Mouse (Mus musculus) hematopoietic multipotent progenitor cell, adult 10-12 weeks (in vitro differentiated cells): ENCODE results near the gene Chp1. TPM values are rescaled to one million over a fixed set of nuclear protein-coding genes. Genes with fewer than 3 reads are reported as not detected.

Source experiments
- polyA plus RNA-seq: library from polyadenylated mRNA; stranded (reverse); fragments of >175 nt; gene quantifications from 2 replicates; pipeline ENCODE4 v1.2.3, GENCODE M21; 2012; ENCODE audit warnings: low replicate concordance

Gene Chp1
- 15.1 and 19.1 TPM in 2 replicates for polyA plus RNA-seq

DNA sequence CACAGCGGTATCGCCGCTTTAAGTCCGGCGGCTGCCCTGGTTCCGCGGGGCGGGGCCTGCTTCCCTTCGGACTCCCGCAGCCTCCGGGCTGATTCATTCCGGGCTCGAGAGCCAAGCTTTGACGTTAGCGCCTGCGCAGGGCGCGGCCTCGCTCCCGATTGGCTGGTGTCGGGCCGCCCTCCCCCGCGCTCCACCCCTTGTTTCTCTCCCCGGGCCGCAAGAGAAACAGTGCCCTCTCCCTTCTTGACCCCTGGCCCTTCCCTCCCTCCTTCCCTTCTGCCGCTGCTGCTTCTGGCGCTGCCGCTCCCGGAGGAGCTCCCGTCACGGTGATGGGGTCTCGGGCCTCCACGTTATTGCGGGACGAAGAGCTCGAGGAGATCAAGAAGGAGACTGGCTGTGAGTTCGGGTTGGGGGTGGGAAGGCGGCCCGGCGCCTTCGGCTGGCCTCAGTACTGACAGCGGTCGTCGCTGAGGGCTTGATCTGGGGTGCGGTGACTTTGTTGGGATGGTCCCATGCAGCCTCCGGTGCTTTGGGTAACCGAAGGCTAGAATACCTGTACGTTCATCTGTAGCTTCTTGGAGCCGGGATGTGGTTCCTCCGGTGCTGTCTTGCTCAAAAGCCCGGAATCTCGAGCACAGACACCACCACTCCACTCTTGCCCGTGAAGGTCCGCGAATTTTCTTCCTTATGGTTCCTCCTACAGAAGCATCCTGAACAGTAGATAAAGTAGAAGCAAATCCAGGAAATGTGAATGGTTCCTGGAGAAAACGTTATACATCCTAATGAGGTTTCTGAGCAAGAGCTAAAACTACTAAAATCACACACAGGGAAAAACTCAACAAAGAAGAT, at the start of gene Chp1, which contains the start of gene Exd1:
TSS of gene Chp1 (plus strand) at position 176 of the 849 bp plus-strand sequence.
TSS of gene Exd1 (minus strand) at position 106 of the 849 bp plus-strand sequence.

DNA sequence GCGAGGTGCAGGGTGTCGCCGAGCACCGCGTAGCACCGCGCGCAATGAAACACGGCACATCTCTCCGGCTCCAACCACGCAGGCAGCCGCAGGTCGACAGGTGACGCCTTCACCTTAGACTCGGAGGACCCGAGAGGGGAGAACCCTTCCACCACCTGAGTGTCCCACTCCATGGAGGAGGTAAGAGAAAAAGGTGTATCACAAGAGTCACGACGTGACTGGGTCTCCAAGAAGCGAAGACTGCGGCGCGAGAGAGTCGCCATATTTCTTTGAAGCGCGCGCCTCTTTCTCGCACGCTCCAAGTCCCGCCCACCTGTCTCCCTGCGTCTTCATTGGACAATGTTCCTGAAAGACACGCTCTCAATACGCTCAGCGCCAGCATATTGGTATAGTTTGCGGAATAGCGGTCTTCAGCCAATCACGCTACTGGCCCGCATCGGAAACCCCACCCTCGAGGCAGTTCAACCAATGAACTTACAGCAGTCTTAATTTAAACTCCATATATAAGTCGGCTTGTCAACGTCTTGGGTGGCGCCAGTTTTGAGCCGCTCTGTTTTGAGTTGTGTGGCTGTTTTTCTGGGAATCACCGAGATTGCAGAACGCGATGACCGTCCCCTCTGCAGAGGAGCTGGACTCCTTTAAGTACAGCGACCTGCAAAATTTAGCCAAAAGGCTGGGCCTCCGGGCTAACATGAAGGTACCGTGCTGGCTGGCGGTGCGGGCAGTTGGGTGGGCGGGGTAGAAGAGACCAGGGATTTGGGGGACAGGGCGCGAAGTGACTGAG, 70.9 kb downstream of the Chp1 start, which contains the start of the genes Nusap1 and Oip5:
TSS of gene Nusap1 (plus strand) at position 100 of the 784 bp plus-strand sequence.
TSS of gene Oip5 (minus strand) at position 271 of the 784 bp plus-strand sequence.

Other genes with a start within 250 kb of the Chp1 start
- 0.52 and 0.73 TPM in 2 replicates for gene Dll4, start 221.9 kb upstream of the Chp1 start, polyA plus RNA-seq
- gene Chac1, start 196.5 kb upstream of the Chp1 start, polyA plus RNA-seq = 1.6 and 4.9 TPM in 2 replicates
- 7.3 and 12.5 TPM in 2 replicates for gene Ino80, start 70.0 kb upstream of the Chp1 start, polyA plus RNA-seq
- gene Exd1, start 70 bp upstream of the Chp1 start, polyA plus RNA-seq = 0.13 and 0.29 TPM in 2 replicates
- 0.36 and 2.3 TPM in 2 replicates for gene Nusap1, start 70.6 kb downstream of the Chp1 start, polyA plus RNA-seq
- gene Oip5, start 70.8 kb downstream of the Chp1 start, polyA plus RNA-seq = 1.5 and 7.0 TPM in 2 replicates
- 2.4 and 3.9 TPM in 2 replicates for gene Ndufaf1, start 115.1 kb downstream of the Chp1 start, polyA plus RNA-seq
- gene Rtf1, start 127.4 kb downstream of the Chp1 start, polyA plus RNA-seq = 27.6 and 49.7 TPM in 2 replicates
- 0.38 and 0.68 TPM in 2 replicates for gene Itpka, start 194.6 kb downstream of the Chp1 start, polyA plus RNA-seq
- gene Ltk, start 212.7 kb downstream of the Chp1 start, polyA plus RNA-seq = 6.9 and 10.2 TPM in 2 replicates
- 14.8 and 28.4 TPM in 2 replicates for gene Rpap1, start 239.8 kb downstream of the Chp1 start, polyA plus RNA-seq